In genomic region chr2:152914310-152915120, GRCm38 (mm10) we compare ENCODE assay signal across 8 mouse cellular contexts. TPM values are rescaled to one million over a fixed set of nuclear protein-coding genes. Genes with fewer than 3 reads are reported as not detected.
DNase-seq lines count a peak whose midpoint lies in the region; ATAC-seq and TF ChIP-seq lines count a peak whose summit lies in the region.

No protein-coding gene starts in this region.

- no peaks in the 10 kb centered on the region for H3K36me3 ChIP-seq in hindbrain, embryonic 13.5 days

- peak overlapping the region; percentile 25; the same call in 1 of the 2 replicates for H3K4me3 ChIP-seq in hindbrain, embryonic 13.5 days

- POLR2A ChIA-PET in Patski (lab: Charles Lee) = interaction anchor here (0.6 kb wide), 1 partner anchor 10 kb away, joined by 3 read pairs; no protein-coding TSS in a partner anchor

- no peak for TF ChIP-seq CTCF in Patski (IDR thresholded peaks at IDR 0.05)

- H3K4me1 ChIP-seq in hindbrain, embryonic 13.5 days (replicated peaks) = peaks cover 13% of the 10 kb centered on the region

- in situ Hi-C loops in Patski (cut with MboI; ENCODE audit: low pct_unique_long_range_greater_than_20kb) = loop anchor here (5.0 to 25.0 kb wide), 3 partner anchors 98 to 1002 kb away; partner anchors contain the start of gene Angpt4

- no peaks in the 10 kb centered on the region for H3K9me3 ChIP-seq in hindbrain, embryonic 13.5 days

- no peak overlapping the region for H3K27ac ChIP-seq in hindbrain, embryonic 13.5 days

- CTCF ChIA-PET in Patski (lab: Charles Lee) = interaction anchor here (0.8 to 2.4 kb wide), 9 partner anchors 10 to 232 kb away, joined by 3 to 10 read pairs (median 4); partner anchors contain the start of gene Pdrg1

- ATAC-seq in Patski = peak; percentile 56
- peak; percentile 80 for ATAC-seq in hindbrain, embryonic 13.5 days (ENCODE audit: low FRiP score)

- H3K9ac ChIP-seq in hindbrain, embryonic 13.5 days = peak overlapping the region; percentile 65

- H3K4me2 ChIP-seq in hindbrain, embryonic 13.5 days = peak overlapping the region; percentile 51

- no peak for DNase-seq in Patski (ENCODE audit: low read depth, low spot score)
- peak; percentile 95 to 98 for DNase-seq in cerebellum, postnatal 10 days
- DNase-seq in frontal cortex, postnatal 14 days (ENCODE audit: low spot score in 2 of 2) = peak; percentile 83 to 89
- DNase-seq in layer of hippocampus, postnatal 14 days (ENCODE audit: low spot score in 2 of 2) = peak; percentile 89 to 92
- DNase-seq in lung, postnatal 10 days = peak; percentile 90
- peak; percentile 96 for DNase-seq in retina, embryonic 14.5 days (ENCODE audit: low spot score)
- peak; percentile 69 to 75 for DNase-seq in thymus, postnatal 36 days

- no peaks in the 10 kb centered on the region for H3K27me3 ChIP-seq in Patski
- H3K27me3 ChIP-seq in hindbrain, embryonic 13.5 days = peaks cover 57% of the 10 kb centered on the region

- WGBS in hindbrain, embryonic 13.5 days = 2% methylated on average over 17 of the region's 18 CpGs

RNA-seq across cellular contexts. Expression of gene Mylk2, which starts 3.4 kb away (rescaled TPM):
- polyA plus RNA-seq in Patski (2021) = 0.08 TPM
- polyA plus RNA-seq in hindbrain, embryonic 13.5 days (2015; fragmentation: Nextera tagmentation; extraction: Ambion mirVana) = not detected in 2 replicates
- under 1 TPM in 1 of 2 experiments, not detected in 1; 0.12 TPM for total RNA-seq in layer of hippocampus, postnatal 14 days (2021)

RNA-seq across cellular contexts. Expression of gene Foxs1, which starts 18.5 kb away (rescaled TPM):
- polyA plus RNA-seq in Patski (2021) = 0.04 TPM
- 3.3 and 3.8 TPM in 2 replicates for polyA plus RNA-seq in hindbrain, embryonic 13.5 days (2015; fragmentation: Nextera tagmentation; extraction: Ambion mirVana)
- total RNA-seq in layer of hippocampus, postnatal 14 days (2021) = 1 to 10 TPM; 1.3 to 1.7 TPM

RNA-seq across cellular contexts. Expression of gene Dusp15, which starts 37.0 kb away (rescaled TPM):
- 0.36 TPM for polyA plus RNA-seq in Patski (2021)
- polyA plus RNA-seq in hindbrain, embryonic 13.5 days (2015; fragmentation: Nextera tagmentation; extraction: Ambion mirVana) = 7.2 and 8.2 TPM in 2 replicates
- 10 to 100 TPM; 26.1 to 27.1 TPM for total RNA-seq in layer of hippocampus, postnatal 14 days (2021)

RNA-seq across cellular contexts. Expression of gene Ttll9, which starts 47.8 kb away (rescaled TPM):
- 0.45 TPM for polyA plus RNA-seq in Patski (2021)
- polyA plus RNA-seq in hindbrain, embryonic 13.5 days (2015; fragmentation: Nextera tagmentation; extraction: Ambion mirVana) = 5.0 and 5.5 TPM in 2 replicates
- 1 to 10 TPM; 1.7 to 3.0 TPM for total RNA-seq in layer of hippocampus, postnatal 14 days (2021)
